Mouse (Mus musculus) lung, postnatal 0 days (tissue): ENCODE measurements around the gene Osbpl7. TPM values are rescaled to one million over a fixed set of nuclear protein-coding genes. Genes with fewer than 3 reads are reported as not detected.

Source experiments
- ATAC-seq: fragments of 200-750 bp; cut with Nextera tagmentation; 2 replicates; pipeline ENCODE4 v1.8.0; 2017; ENCODE audit warnings: moderate library complexity
- DNase-seq: peaks from one replicate; pipeline ENCODE4 v3.0.0-alpha.2; 2016; ENCODE audit warnings: low spot score
- H3K27ac ChIP-seq: fragments of 300-500 bp; sonication (generic); 2 replicates; pipeline ENCODE4 v1.5.1; 2014; ENCODE audit warnings: antibody characterized with exemption, mild to moderate bottlenecking, low read length, mixed read lengths
- H3K27me3 ChIP-seq: fragments of 300-500 bp; sonication (generic); replicated peaks from 2 replicates; pipeline ENCODE4 v1.6.1; 2014; ENCODE audit warnings: low read length, mixed read lengths; ENCODE audit not compliant: insufficient read depth
- H3K36me3 ChIP-seq: fragments of 300-500 bp; sonication (generic); 2 replicates; pipeline ENCODE4 v1.6.1; 2014; ENCODE audit warnings: low read length, mixed read lengths; ENCODE audit not compliant: insufficient read depth
- H3K4me1 ChIP-seq: fragments of 300-500 bp; sonication (generic); 2 replicates; pipeline ENCODE4 v1.6.1; 2014; ENCODE audit warnings: antibody characterized with exemption, low read depth, low read length, mixed read lengths; ENCODE audit not compliant: insufficient read depth
- H3K4me2 ChIP-seq: fragments of 300-500 bp; sonication (generic); replicated peaks from 2 replicates; pipeline ENCODE4 v1.6.1; 2014; ENCODE audit warnings: low read depth, mild to moderate bottlenecking, low read length, moderate library complexity, mixed read lengths
- H3K4me3 ChIP-seq: fragments of 300-500 bp; sonication (generic); 2 replicates; pipeline ENCODE4 v1.5.1; 2014; ENCODE audit warnings: low read depth, low read length
- H3K9ac ChIP-seq: fragments of 300-500 bp; sonication (generic); replicated peaks from 2 replicates; pipeline ENCODE4 v1.6.1; 2014; ENCODE audit warnings: low read depth, mild to moderate bottlenecking
- H3K9me3 ChIP-seq: fragments of 300-500 bp; sonication (generic); 2 replicates; pipeline ENCODE4 v1.6.1; 2016; ENCODE audit warnings: low read length, mixed read lengths
- CTCF ChIP-seq: IDR thresholded peaks from 2 replicates; pipeline ENCODE4 v1.5.1; 2016; ENCODE audit warnings: antibody characterized with exemption, mild to moderate bottlenecking
- EP300 ChIP-seq: IDR thresholded peaks from 2 replicates; pipeline ENCODE4 v1.6.1; 2016; ENCODE audit warnings: antibody characterized with exemption, mild to moderate bottlenecking, control low read depth
- WGBS: fragments of 180-500 bp; shearing (Covaris S2); extraction: QIAGEN DNeasy Blood & Tissue Kit; methylation state at CpG from one replicate; pipeline ENCODE4 v1.1.7; 2014; 5-methylcytosine and 5-hydroxymethylcytosine counted together
- polyA plus RNA-seq: library from polyadenylated mRNA; unstranded; fragments of >200 nt; fragmentation: Nextera tagmentation; extraction: Ambion mirVana; gene quantifications from 2 replicates; pipeline ENCODE4 v1.2.1, GENCODE M21; 2015

The Osbpl7 gene
- polyA plus RNA-seq, 1 experiment from 2014 or later, result 11.9 TPM

GRCm38 (mm10) chr11:97017696-97018582, 32.5 kb upstream of the Osbpl7 start:
- WGBS, result 3% methylated on average over 36 of the region's 36 CpGs
- H3K27me3 ChIP-seq, result peaks cover 51% of the 10 kb centered on the region
- H3K27ac ChIP-seq, result no peak overlapping the region
- no peak for DNase-seq
- no peak for TF ChIP-seq EP300
- TF ChIP-seq CTCF, result no peak
- no peaks in the 10 kb centered on the region for H3K36me3 ChIP-seq
- H3K4me2 ChIP-seq, result peak overlapping the region; percentile 59
- no peak for ATAC-seq
- H3K4me3 ChIP-seq, result peak overlapping the region; percentile 35
- no peaks in the 10 kb centered on the region for H3K9me3 ChIP-seq
- H3K4me1 ChIP-seq, result peaks cover 10% of the 10 kb centered on the region
- no peak overlapping the region for H3K9ac ChIP-seq

GRCm38 (mm10) chr11:97018583-97019344, 31.7 kb upstream of the Osbpl7 start:
- 3% methylated on average over 55 of the region's 68 CpGs for WGBS
- Histone ChIP-seq H3K27me3 (peaks cover 51% of the 10 kb centered on the region), H3K4me3 (peak overlapping the region; percentile 35), H3K9me3 (no peaks in the 10 kb centered on the region), H3K4me1 (peaks cover 10% of the 10 kb centered on the region), H3K36me3 (no peaks in the 10 kb centered on the region), H3K9ac (0 out of 2 replicates have a peak overlapping the region, but pooled peaks have one; percentile 19), H3K27ac (no peak overlapping the region), H3K4me2 (peak overlapping the region; percentile 59)
- ATAC-seq (peak; percentile 33), DNase-seq (peak; percentile 34)
- TF ChIP-seq CTCF (no peak), EP300 (no peak)

- Histone ChIP-seq H3K27me3 (peaks cover 51% of the 10 kb centered on the region), H3K27ac (no peak overlapping the region), H3K9ac (no peak overlapping the region), H3K36me3 (no peaks in the 10 kb centered on the region), H3K4me3 (peak overlapping the region; percentile 35), H3K9me3 (no peaks in the 10 kb centered on the region), H3K4me1 (peaks cover 10% of the 10 kb centered on the region), H3K4me2 (peak overlapping the region; percentile 59)
- no peak for DNase-seq
- ATAC-seq, result no peak
- no peak for TF ChIP-seq EP300
- no peak for TF ChIP-seq CTCF
- WGBS, result 13% methylated on average over 13 of the region's 13 CpGs
These were observed 31.1 kb upstream of the Osbpl7 start for GRCm38 (mm10) chr11:97019345-97019708.

GRCm38 (mm10) chr11:97021121-97021765, 29.2 kb upstream of the Osbpl7 start:
- no peaks in the 10 kb centered on the region for H3K9me3 ChIP-seq
- H3K4me2 ChIP-seq, result peak overlapping the region; percentile 82
- DNase-seq (no peak), ATAC-seq (no peak)
- H3K36me3 ChIP-seq, result no peaks in the 10 kb centered on the region
- peak overlapping the region; percentile 51 for H3K4me3 ChIP-seq
- TF ChIP-seq CTCF (no peak), EP300 (no peak)
- H3K27me3 ChIP-seq, result peaks cover 47% of the 10 kb centered on the region
- H3K9ac ChIP-seq, result no peak overlapping the region
- H3K4me1 ChIP-seq, result peaks cover 15% of the 10 kb centered on the region
- 2% methylated on average over 25 of the region's 27 CpGs for WGBS
- H3K27ac ChIP-seq, result no peak overlapping the region

- Histone ChIP-seq H3K27ac (no peak overlapping the region), H3K9ac (peak overlapping the region; percentile 32; the same call in 1 of the 2 replicates), H3K4me1 (peaks cover 15% of the 10 kb centered on the region), H3K4me3 (peak overlapping the region; percentile 51), H3K36me3 (no peaks in the 10 kb centered on the region), H3K4me2 (peak overlapping the region; percentile 82), H3K9me3 (no peaks in the 10 kb centered on the region), H3K27me3 (peaks cover 44% of the 10 kb centered on the region)
- under 1% methylated on average over 50 of the region's 50 CpGs for WGBS
- TF ChIP-seq EP300, result no peak
- TF ChIP-seq CTCF, result peak; percentile 79
- peak; percentile 73 for DNase-seq
- peak; percentile 73 for ATAC-seq
These were observed 28.4 kb upstream of the Osbpl7 start for GRCm38 (mm10) chr11:97021873-97022484.
